Mouse (Mus musculus) Patski (cell line): ENCODE results near the gene Ddb1. TPM values are rescaled to one million over a fixed set of nuclear protein-coding genes. Genes with fewer than 3 reads are reported as not detected.

Source experiments
- ATAC-seq: fragments of 100-300 bp; one replicate; pipeline ENCODE4 v1.8.0; 2021
- CTCF ChIA-PET: fragments of 350-600 bp; sonication (Branson Sonifier 250); formaldehyde crosslinking; loops from one replicate; lab custom pipeline; 2022; ENCODE audit warnings: inconsistent platforms; lab: Charles Lee
- POLR2A ChIA-PET: fragments of 350-600 bp; sonication (Branson Sonifier 250); formaldehyde crosslinking; loops from one replicate; lab custom pipeline; 2022; ENCODE audit warnings: antibody characterized with exemption, inconsistent platforms; lab: Charles Lee
- DNase-seq: peaks from one replicate; pipeline ENCODE4 v3.0.0-alpha.2; 2011; ENCODE audit warnings: low read depth, low spot score
- H3K27me3 ChIP-seq: fragments of 371-371 bp; one replicate; pipeline ENCODE4 v1.5.1; 2021
- CTCF ChIP-seq: fragments of 100-300 bp; IDR thresholded peaks from one replicate; pipeline ENCODE4 v1.5.1; 2021
- in situ Hi-C: fragments of 300-500 bp; cut with MboI; formaldehyde crosslinking; loops from 3 replicates; pipeline ENCODE4 v1.11.1; 2018; ENCODE audit warnings: low pct_unique_long_range_greater_than_20kb, mixed read lengths
- polyA plus RNA-seq: library from polyadenylated mRNA; unstranded; gene quantifications from one replicate; pipeline ENCODE4 v1.2.3, GENCODE M21; 2021

Gene Ddb1
- polyA plus RNA-seq, 1 experiment from 2014 or later: 622 TPM

- no peak for DNase-seq
- in situ Hi-C loops: no loop called here
- ChIA-PET CTCF (interaction anchor here (1.3 to 16.3 kb wide), 3 partner anchors 9 to 36 kb away, joined by 3 to 229 read pairs (median 4); no protein-coding TSS in a partner anchor), POLR2A (interaction anchor here (0.6 kb wide), 1 partner anchor 236 kb away, joined by 3 read pairs; no protein-coding TSS in a partner anchor)
- no peak for TF ChIP-seq CTCF
- ATAC-seq: no peak
- H3K27me3 ChIP-seq: no peaks in the 10 kb centered on the region
Measured at GRCm38 (mm10) chr19:10673275-10673674, 68.1 kb downstream of the Ddb1 start.

DNA sequence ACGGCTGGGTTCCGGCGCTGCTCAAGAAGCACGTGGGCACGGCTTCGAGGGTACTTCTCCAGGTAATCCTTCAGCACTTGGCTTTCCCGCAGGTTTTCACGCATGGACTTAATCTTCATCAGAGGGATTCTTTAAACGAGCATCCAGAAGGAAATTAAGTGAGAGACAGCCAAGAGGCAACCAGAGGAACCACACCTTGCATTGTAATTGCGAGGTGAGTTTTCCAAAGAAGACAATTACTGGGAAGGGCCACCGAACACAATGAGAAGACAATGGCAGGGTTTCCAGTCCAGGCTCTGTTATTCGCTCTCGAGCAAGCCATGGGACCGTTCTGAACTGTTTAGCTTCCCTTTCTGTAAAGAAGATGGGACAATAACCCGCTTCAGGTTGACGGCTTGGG is 71.5 kb downstream of the Ddb1 start:
- in situ Hi-C loops: no loop called here
- ChIA-PET POLR2A (no interaction called here), CTCF (interaction anchor here (1.1 to 16.3 kb wide), 4 partner anchors 12 to 303 kb away, joined by 3 to 229 read pairs (median 8); no protein-coding TSS in a partner anchor)
- no peak for TF ChIP-seq CTCF
- ATAC-seq: no peak
- DNase-seq: no peak
- H3K27me3 ChIP-seq: no peaks in the 10 kb centered on the region

DNA sequence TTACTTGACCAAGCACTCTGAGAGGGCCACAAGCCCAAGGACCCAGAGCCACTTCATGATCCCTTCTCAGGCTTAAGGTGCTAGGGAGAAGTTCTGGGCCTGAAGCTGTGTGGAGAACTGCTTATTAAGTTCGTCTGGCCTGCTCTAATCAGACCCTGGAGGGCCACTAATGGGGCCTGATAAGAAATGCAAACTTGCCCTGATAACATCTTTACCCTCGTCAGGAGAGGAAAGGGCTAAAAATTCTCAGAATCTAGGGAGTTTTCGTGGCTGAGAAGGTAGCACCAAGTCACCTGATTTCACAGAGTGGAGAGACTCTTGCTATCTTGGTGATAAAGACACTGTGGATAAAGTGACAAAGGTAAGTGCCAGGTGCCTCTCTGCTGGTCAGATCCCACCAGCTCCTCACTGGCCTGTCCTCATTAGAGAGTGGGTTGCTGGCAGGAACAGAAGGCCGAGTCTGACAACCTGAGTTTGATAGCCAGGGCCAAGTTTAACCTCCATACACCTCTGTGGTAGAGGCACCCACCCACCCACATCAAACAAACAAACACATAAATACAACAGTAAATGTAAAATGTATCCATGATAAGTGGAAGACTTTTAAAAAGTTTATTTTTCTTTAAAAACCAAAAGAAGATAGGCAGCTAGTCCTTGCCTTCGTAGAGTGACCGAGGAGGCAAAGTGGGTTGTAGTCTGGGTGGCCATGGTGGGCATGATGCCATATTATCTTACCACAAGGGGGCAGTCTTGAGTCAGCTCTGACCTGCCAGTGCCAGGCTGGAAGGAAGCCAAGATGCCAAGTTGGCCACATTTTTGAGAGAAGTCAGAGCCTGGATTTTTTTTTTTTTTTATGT is 73.0 kb downstream of the Ddb1 start, which contains the start of gene Pga5:
TSS of gene Pga5 (minus strand) at position 157 of the 857 bp plus-strand sequence.
- ChIA-PET CTCF (interaction anchor here (0.6 to 16.3 kb wide), 11 partner anchors 9 to 230 kb away, joined by 3 to 229 read pairs (median 4); partner anchors contain the start of genes Prpf19 and Vps37c), POLR2A (interaction anchor here (0.6 to 2.3 kb wide), 2 partner anchors 30 to 309 kb away, joined by 4 to 12 read pairs; no protein-coding TSS in a partner anchor)
- peak; percentile 57 for DNase-seq
- no peak for ATAC-seq
- TF ChIP-seq CTCF: peak; percentile 86
- no peaks in the 10 kb centered on the region for H3K27me3 ChIP-seq
- in situ Hi-C loops: no loop called here

DNA sequence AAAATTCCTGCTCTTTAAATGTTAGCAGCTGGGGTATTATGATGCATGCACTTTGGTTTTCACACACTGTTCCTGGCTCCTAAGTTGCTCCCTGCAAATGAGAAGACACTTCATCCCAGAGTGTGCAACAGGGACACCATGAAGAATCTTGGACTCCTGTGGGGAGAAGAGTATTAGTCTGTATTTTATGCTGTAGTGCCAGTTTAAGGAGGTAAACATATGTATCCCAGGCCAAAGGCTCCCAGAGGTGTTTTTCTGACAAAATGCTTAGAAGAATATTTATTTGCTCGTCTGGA is 73.6 kb downstream of the Ddb1 start:
- in situ Hi-C loops: no loop called here
- POLR2A ChIA-PET: interaction anchor here (0.6 to 2.3 kb wide), 2 partner anchors 30 to 308 kb away, joined by 4 to 12 read pairs; no protein-coding TSS in a partner anchor
- CTCF ChIA-PET: interaction anchor here (1.2 to 16.3 kb wide), 9 partner anchors 9 to 229 kb away, joined by 3 to 229 read pairs (median 4); partner anchors contain the start of genes Prpf19 and Vps37c
- TF ChIP-seq CTCF: no peak
- DNase-seq: no peak
- H3K27me3 ChIP-seq: no peaks in the 10 kb centered on the region
- ATAC-seq: no peak

Other genes with a start within 250 kb of the Ddb1 start
- gene Syt7, start 216.2 kb upstream of the Ddb1 start, polyA plus RNA-seq: 4.1 TPM
- gene Lrrc10b, start 147.9 kb upstream of the Ddb1 start, polyA plus RNA-seq: 0.06 TPM
- gene Ppp1r32, start 122.4 kb upstream of the Ddb1 start, polyA plus RNA-seq: 0.14 TPM
- gene Cpsf7, start 80.1 kb upstream of the Ddb1 start, polyA plus RNA-seq: 71.9 TPM
- gene Sdhaf2, start 79.2 kb upstream of the Ddb1 start, polyA plus RNA-seq: 81.9 TPM
- 36.5 TPM for gene Tmem216, start 49.1 kb upstream of the Ddb1 start, polyA plus RNA-seq
- gene Cyb561a3, start 28.2 kb upstream of the Ddb1 start, polyA plus RNA-seq: 40.0 TPM
- gene Tmem138, start 28.0 kb upstream of the Ddb1 start, polyA plus RNA-seq: 50.3 TPM
- 39.4 TPM for gene Tkfc, start 327 bp downstream of the Ddb1 start, polyA plus RNA-seq
- 0.06 TPM for gene Vwce, start 28.9 kb downstream of the Ddb1 start, polyA plus RNA-seq
- gene Pga5, start 72.7 kb downstream of the Ddb1 start, polyA plus RNA-seq: 0.06 TPM
- 52.9 TPM for gene Vps37c, start 83.4 kb downstream of the Ddb1 start, polyA plus RNA-seq
- not detected for gene Cd5, start 133.7 kb downstream of the Ddb1 start, polyA plus RNA-seq
- gene Cd6, start 224.7 kb downstream of the Ddb1 start, polyA plus RNA-seq: 0.08 TPM
- gene Slc15a3, start 234.4 kb downstream of the Ddb1 start, polyA plus RNA-seq: 0.26 TPM